Mouse (Mus musculus) MEL (cell line): ENCODE measurements at regions not wholly inside any gene's neighbourhood (a gene's known extent, or its start where the extent isn't known, plus 50 kb on each side); places are given as distances from the start of the nearest gene placed in this dataset.

ENCODE experiments used
- CHD1 ChIP-seq: IDR thresholded peaks from 2 replicates; pipeline ENCODE4 v1.6.1; 2012; ENCODE audit warnings: low read depth, mild to moderate bottlenecking, inconsistent platforms, low read length, improper control_type of control experiment
- CHD2 ChIP-seq: IDR thresholded peaks from 2 replicates; pipeline ENCODE4 v1.6.1; 2011; ENCODE audit warnings: low read length, improper control_type of control experiment
- CTCF ChIP-seq, 3 experiments: IDR thresholded peaks in 2 of 3; conservative IDR thresholded peaks in 1 of 3; 2 replicates each; pipeline ENCODE4 v1.5.1; 2011 to 2012; ENCODE audit warnings: low read length in 3 of 3, low read depth in 2 of 3, mild to moderate bottlenecking in 2 of 3, improper control_type of control experiment in 1 of 3, inconsistent platforms in 1 of 3, mixed read lengths in 1 of 3, moderate library complexity in 1 of 3; ENCODE audit not compliant: control insufficient read depth in 1 of 3, insufficient read depth in 1 of 3, poor library complexity in 1 of 3, severe bottlenecking in 1 of 3
- EP300 ChIP-seq, 2 experiments: IDR thresholded peaks; 2 replicates each; pipeline ENCODE4 v1.6.1; 2011; ENCODE audit warnings: improper control_type of control experiment in 2 of 2, low read length in 2 of 2, low read depth in 1 of 2, mild to moderate bottlenecking in 1 of 2
- GABPA ChIP-seq: IDR thresholded peaks from 2 replicates; pipeline ENCODE4 v1.6.1; 2012; ENCODE audit warnings: low read depth, mild to moderate bottlenecking, inconsistent platforms, low read length, improper control_type of control experiment, moderate library complexity
- JUND ChIP-seq: IDR thresholded peaks from 2 replicates; pipeline ENCODE4 v1.6.1; 2011; ENCODE audit warnings: low read depth, mild to moderate bottlenecking, improper control_type of control experiment, low read length
- MAX ChIP-seq: IDR thresholded peaks from 2 replicates; pipeline ENCODE4 v1.6.1; 2011; ENCODE audit warnings: low read length, improper control_type of control experiment
- NRF1 ChIP-seq: IDR thresholded peaks from 2 replicates; pipeline ENCODE4 v1.6.1; 2014; ENCODE audit warnings: low read depth, mild to moderate bottlenecking, inconsistent platforms, low read length, improper control_type of control experiment, moderate library complexity; ENCODE audit not compliant: poor library complexity, insufficient read depth, severe bottlenecking
- POLR2A ChIP-seq, 2 experiments: IDR thresholded peaks; 2 replicates each; pipeline ENCODE4 v1.6.1; 2011 to 2012; ENCODE audit warnings: low read length in 2 of 2, mild to moderate bottlenecking in 2 of 2, control low read depth in 1 of 2, improper control_type of control experiment in 1 of 2, low read depth in 1 of 2, moderate library complexity in 1 of 2; ENCODE audit not compliant: control insufficient read depth in 1 of 2, insufficient read depth in 1 of 2, poor library complexity in 1 of 2
- POLR2AphosphoS2 ChIP-seq: IDR thresholded peaks from 2 replicates; pipeline ENCODE4 v1.6.1; 2011; ENCODE audit warnings: low read length, improper control_type of control experiment
- POLR2AphosphoS5 ChIP-seq: IDR thresholded peaks from 2 replicates; pipeline ENCODE4 v1.6.1; 2012; ENCODE audit warnings: low read depth, borderline replicate concordance, mild to moderate bottlenecking, inconsistent platforms, low read length, moderate library complexity, mixed read lengths
- SIN3A ChIP-seq: IDR thresholded peaks from 2 replicates; pipeline ENCODE4 v1.6.1; 2012; ENCODE audit warnings: low read length, improper control_type of control experiment, inconsistent platforms
- ZMIZ1 ChIP-seq: IDR thresholded peaks from 2 replicates; pipeline ENCODE4 v1.6.1; 2012; ENCODE audit warnings: low read depth, mild to moderate bottlenecking, inconsistent platforms, low read length, improper control_type of control experiment, moderate library complexity

DNA sequence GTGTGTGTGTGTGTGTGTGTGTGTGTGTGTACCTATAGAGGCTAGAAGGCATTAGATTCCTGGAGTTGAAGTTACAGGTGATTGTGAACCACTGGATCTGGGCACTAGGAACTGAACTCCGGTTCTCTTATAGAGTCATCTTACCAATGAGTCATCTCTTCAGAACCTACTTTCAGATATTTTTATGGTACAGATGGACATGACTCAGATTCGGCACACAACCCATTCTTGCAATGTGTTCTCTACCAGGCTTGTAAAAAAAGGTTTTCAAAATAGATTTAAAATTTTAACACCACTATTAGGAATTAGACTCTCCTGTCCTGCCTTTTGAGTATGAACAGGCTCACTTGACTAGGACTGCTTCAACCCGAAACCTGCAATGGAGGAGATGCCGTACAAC lies 504.3 kb upstream of the Auts2 start:
- TF ChIP-seq POLR2AphosphoS5: no peak
- TF ChIP-seq CTCF (IDR thresholded peaks at IDR 0.05 in 2 of 3, conservative IDR thresholded peaks at IDR 0.05 in 1 of 3; ENCODE audit: control insufficient read depth in 1 of 3, insufficient read depth in 1 of 3, low read depth in 2 of 3, low read length in 3 of 3, poor library complexity in 1 of 3, severe bottlenecking in 1 of 3): no peak
- TF ChIP-seq NRF1: no peak
- TF ChIP-seq POLR2A (IDR thresholded peaks at IDR 0.05; ENCODE audit: control insufficient read depth in 1 of 2, insufficient read depth in 1 of 2, low read depth in 1 of 2, low read length in 2 of 2, poor library complexity in 1 of 2): no peak
- TF ChIP-seq MAX: no peak
- no peak for TF ChIP-seq SIN3A
- no peak for TF ChIP-seq GABPA
- no peak for TF ChIP-seq CHD1
- no peak for TF ChIP-seq ZMIZ1
- no peak for TF ChIP-seq JUND
- TF ChIP-seq EP300 (IDR thresholded peaks at IDR 0.05; ENCODE audit: low read depth in 1 of 2, low read length in 2 of 2): no peak
- TF ChIP-seq CHD2: no peak
- no peak for TF ChIP-seq POLR2AphosphoS2
